Mouse (Mus musculus): ENCODE measurements around the gene Fgf8. TPM values are rescaled to one million over a fixed set of nuclear protein-coding genes. Genes with fewer than 3 reads are reported as not detected.

Gene Fgf8
- polyA plus RNA-seq, 1 experiment from 2014 or later: 0.13 TPM

GRCm38 (mm10) chr19:45747028-45747867, 4.5 kb upstream of the Fgf8 start:
- Histone ChIP-seq H3K27ac (replicated peaks) (no peak overlapping the region), H3K36me3 (peaks cover 7% of the 10 kb centered on the region), H3K4me1 (peaks cover 36% of the 10 kb centered on the region), H3K4me3 (replicated peaks) (no peak overlapping the region), H3K9ac (replicated peaks) (no peak overlapping the region), H3K27me3 (replicated peaks) (peaks cover 47% of the 10 kb centered on the region), H3K4me2 (no peak overlapping the region), H3K9me3 (replicated peaks) (no peaks in the 10 kb centered on the region)
- no peak for ATAC-seq (ENCODE audit: low FRiP score)
- WGBS: 29% methylated on average over 11 of the region's 11 CpGs

- H3K9ac ChIP-seq (replicated peaks): no peak overlapping the region
- peaks cover 45% of the 10 kb centered on the region for H3K4me1 ChIP-seq
- no peak overlapping the region for H3K4me3 ChIP-seq (replicated peaks)
- ATAC-seq (ENCODE audit: low FRiP score): no peak
- H3K27ac ChIP-seq (replicated peaks): no peak overlapping the region
- no peak overlapping the region for H3K4me2 ChIP-seq
- WGBS: 9% methylated on average over 29 of the region's 29 CpGs
- H3K36me3 ChIP-seq: peaks cover under 1% of the 10 kb centered on the region; the same call in 1 of the 2 replicates
- H3K27me3 ChIP-seq (replicated peaks): peaks cover 56% of the 10 kb centered on the region
- H3K9me3 ChIP-seq (replicated peaks): no peaks in the 10 kb centered on the region
Measured at GRCm38 (mm10) chr19:45746153-45747020, 3.7 kb upstream of the Fgf8 start.

DNA sequence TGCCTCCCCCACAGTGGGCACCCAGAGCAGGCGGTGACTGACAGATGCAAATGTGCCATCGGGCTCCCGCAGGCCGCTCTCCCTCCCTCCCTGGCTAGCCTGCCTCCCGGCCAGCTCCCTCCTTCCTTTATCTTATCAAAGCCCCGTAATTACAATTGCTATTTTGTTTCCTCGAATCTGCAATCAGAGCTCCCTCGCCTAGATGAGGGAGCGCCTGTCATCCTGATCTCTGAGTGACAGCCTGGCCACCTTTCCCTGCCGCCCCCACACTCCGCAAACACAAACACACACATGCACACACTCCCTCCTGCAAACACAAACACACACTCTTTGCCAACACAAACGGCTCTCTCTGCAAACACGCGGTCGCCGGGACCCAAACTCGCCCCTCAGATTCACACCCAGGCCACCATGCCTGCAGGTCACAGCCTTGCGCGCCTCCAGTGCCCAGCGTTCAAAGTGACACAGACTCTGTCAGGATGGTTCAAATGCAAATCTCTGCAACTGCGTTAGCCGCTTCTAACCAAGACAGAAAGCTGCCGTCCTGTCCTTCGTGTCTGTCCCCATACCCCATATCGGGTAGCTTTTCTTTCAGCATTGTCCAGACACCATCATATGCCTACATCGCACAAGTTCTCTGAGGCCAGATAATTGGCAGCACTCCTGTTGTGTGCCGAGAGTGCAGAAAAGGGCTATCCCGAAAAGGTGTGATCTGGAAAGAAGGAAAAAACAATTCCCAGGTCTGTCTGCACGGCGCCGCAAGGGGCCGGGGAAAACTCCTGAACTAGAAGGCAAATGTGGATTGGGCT, 2.8 kb upstream of the Fgf8 start:
- Histone ChIP-seq H3K9ac (replicated peaks) (no peak overlapping the region), H3K9me3 (replicated peaks) (no peaks in the 10 kb centered on the region), H3K36me3 (no peaks in the 10 kb centered on the region), H3K4me1 (peaks cover 49% of the 10 kb centered on the region), H3K4me3 (replicated peaks) (no peak overlapping the region), H3K27ac (replicated peaks) (no peak overlapping the region), H3K4me2 (no peak overlapping the region), H3K27me3 (replicated peaks) (peaks cover 63% of the 10 kb centered on the region)
- WGBS: 4% methylated on average over 32 of the region's 32 CpGs
- ATAC-seq (ENCODE audit: low FRiP score): no peak

DNA sequence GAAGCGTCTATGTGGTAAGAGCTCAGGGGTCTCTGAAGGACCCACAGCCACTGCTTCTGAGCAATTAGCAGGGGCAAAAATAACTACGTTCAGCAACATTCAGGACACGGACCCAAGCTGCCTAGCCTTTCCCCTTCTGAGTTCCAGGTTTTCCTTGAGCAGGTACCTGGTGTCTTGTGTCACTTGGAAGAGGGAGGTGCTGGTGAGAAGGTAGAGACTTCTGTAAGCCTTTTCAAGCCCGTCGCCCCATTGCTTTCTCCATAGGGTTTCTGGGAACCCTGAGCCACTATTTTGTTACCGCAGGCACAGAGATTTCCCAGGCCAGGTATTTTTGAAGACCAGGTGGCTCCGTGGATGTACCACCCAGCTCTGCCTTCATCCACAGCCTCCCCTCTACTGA, 904 bp upstream of the Fgf8 start:
- ATAC-seq (ENCODE audit: low FRiP score): no peak
- H3K9me3 ChIP-seq (replicated peaks): no peaks in the 10 kb centered on the region
- WGBS: 27% methylated on average over 7 of the region's 7 CpGs

GRCm38 (mm10) chr19:45742984-45743575, 365 bp upstream of the Fgf8 start:
- 2% methylated on average over 18 of the region's 44 CpGs for WGBS
- peak overlapping the region; percentile 28 for H3K9ac ChIP-seq (replicated peaks)
- peaks cover 86% of the 10 kb centered on the region for H3K27me3 ChIP-seq (replicated peaks)
- no peaks in the 10 kb centered on the region for H3K9me3 ChIP-seq (replicated peaks)
- peak overlapping the region; percentile 44 for H3K4me3 ChIP-seq (replicated peaks)
- ATAC-seq (ENCODE audit: low FRiP score): no peak
- H3K4me2 ChIP-seq: peak overlapping the region; percentile 83
- no peaks in the 10 kb centered on the region for H3K36me3 ChIP-seq
- no peak overlapping the region for H3K27ac ChIP-seq (replicated peaks)
- H3K4me1 ChIP-seq: peaks cover 33% of the 10 kb centered on the region

More for the DNA sequence above, 904 bp upstream of the Fgf8 start:
- H3K4me3 ChIP-seq (replicated peaks): 0 out of 2 replicates have a peak overlapping the region, but pooled peaks have one; percentile 44
- H3K4me1 ChIP-seq: peaks cover 38% of the 10 kb centered on the region
- no peak overlapping the region for H3K4me2 ChIP-seq
- no peak overlapping the region for H3K9ac ChIP-seq (replicated peaks)
- peaks cover 81% of the 10 kb centered on the region for H3K27me3 ChIP-seq (replicated peaks)
- no peak overlapping the region for H3K27ac ChIP-seq (replicated peaks)
- H3K36me3 ChIP-seq: no peaks in the 10 kb centered on the region

- Histone ChIP-seq H3K4me3 (replicated peaks) (peak overlapping the region; percentile 44), H3K36me3 (no peaks in the 10 kb centered on the region), H3K9ac (replicated peaks) (no peak overlapping the region), H3K27ac (replicated peaks) (no peak overlapping the region), H3K9me3 (replicated peaks) (no peaks in the 10 kb centered on the region), H3K4me1 (peaks cover 35% of the 10 kb centered on the region), H3K4me2 (peak overlapping the region; percentile 83), H3K27me3 (replicated peaks) (peaks cover 94% of the 10 kb centered on the region)
- ATAC-seq (ENCODE audit: low FRiP score): no peak
- 2% methylated on average over 45 of the region's 45 CpGs for WGBS
Measured at GRCm38 (mm10) chr19:45741431-45742217, 1.1 kb downstream of the Fgf8 start.

GRCm38 (mm10) chr19:45740817-45741216, 1.9 kb downstream of the Fgf8 start:
- ATAC-seq (ENCODE audit: low FRiP score): no peak
- no peak overlapping the region for H3K4me2 ChIP-seq
- whole genome bisulfite sequencing: under 1% methylated on average over 7 of the region's 7 CpGs
- no peaks in the 10 kb centered on the region for H3K9me3 ChIP-seq (replicated peaks)
- H3K4me3 ChIP-seq (replicated peaks): no peak overlapping the region
- no peak overlapping the region for H3K9ac ChIP-seq (replicated peaks)
- H3K27me3 ChIP-seq (replicated peaks): peaks cover 94% of the 10 kb centered on the region
- no peaks in the 10 kb centered on the region for H3K36me3 ChIP-seq
- H3K4me1 ChIP-seq: peaks cover 37% of the 10 kb centered on the region
- no peak overlapping the region for H3K27ac ChIP-seq (replicated peaks)

- Histone ChIP-seq H3K4me2 (no peak overlapping the region), H3K27ac (replicated peaks) (no peak overlapping the region), H3K27me3 (replicated peaks) (peaks cover 94% of the 10 kb centered on the region), H3K36me3 (no peaks in the 10 kb centered on the region), H3K9me3 (replicated peaks) (no peaks in the 10 kb centered on the region), H3K4me1 (peaks cover 37% of the 10 kb centered on the region), H3K9ac (replicated peaks) (no peak overlapping the region), H3K4me3 (replicated peaks) (no peak overlapping the region)
- no peak for ATAC-seq (ENCODE audit: low FRiP score)
- WGBS: 3% methylated on average over 13 of the region's 13 CpGs
Measured at GRCm38 (mm10) chr19:45740233-45740632, 2.5 kb downstream of the Fgf8 start.

- H3K4me3 ChIP-seq (replicated peaks): no peak overlapping the region
- no peak for ATAC-seq (ENCODE audit: low FRiP score)
Measured at GRCm38 (mm10) chr19:45738521-45738920, 4.2 kb downstream of the Fgf8 start.

GRCm38 (mm10) chr19:45737846-45738484, 4.8 kb downstream of the Fgf8 start:
- Histone ChIP-seq H3K36me3 (no peaks in the 10 kb centered on the region), H3K9me3 (replicated peaks) (no peaks in the 10 kb centered on the region), H3K9ac (replicated peaks) (no peak overlapping the region), H3K27me3 (replicated peaks) (peaks cover 95% of the 10 kb centered on the region), H3K4me1 (peaks cover 32% of the 10 kb centered on the region), H3K4me3 (replicated peaks) (no peak overlapping the region), H3K27ac (replicated peaks) (no peak overlapping the region), H3K4me2 (no peak overlapping the region)
- no peak for ATAC-seq (ENCODE audit: low FRiP score)
- WGBS: 60% methylated on average over 10 of the region's 10 CpGs

More at GRCm38 (mm10) chr19:45738521-45738920, 4.2 kb downstream of the Fgf8 start:
- H3K4me2 ChIP-seq: no peak overlapping the region
- H3K27me3 ChIP-seq (replicated peaks): peaks cover 95% of the 10 kb centered on the region
- H3K4me1 ChIP-seq: peaks cover 37% of the 10 kb centered on the region
- H3K27ac ChIP-seq (replicated peaks): no peak overlapping the region
- no peaks in the 10 kb centered on the region for H3K9me3 ChIP-seq (replicated peaks)
- no peak overlapping the region for H3K9ac ChIP-seq (replicated peaks)
- 64% methylated on average over 5 of the region's 5 CpGs for WGBS
- H3K36me3 ChIP-seq: no peaks in the 10 kb centered on the region
